Mouse (Mus musculus): ENCODE measurements around the gene Obp1a. TPM values are rescaled to one million over a fixed set of nuclear protein-coding genes. Genes with fewer than 3 reads are reported as not detected.

The Obp1a gene
- not detected in 2 replicates for polyA plus RNA-seq (2016; fragmentation: Nextera tagmentation; extraction: Ambion mirVana)

- H3K4me3 ChIP-seq = no peak within 1 kb of the TSS
- no peaks in the 10 kb centered on the region for H3K36me3 ChIP-seq
- ATAC-seq (ENCODE audit: insufficient number of reproducible peaks, insufficient read depth, low FRiP score, low TSS enrichment) = no peak
- H3K27ac ChIP-seq = no peak within 1 kb of the TSS
- H3K4me1 ChIP-seq = no peaks in the 10 kb centered on the region
- no peaks in the 10 kb centered on the region for H3K9me3 ChIP-seq
- H3K27me3 ChIP-seq = no peaks in the 10 kb centered on the region
- H3K4me2 ChIP-seq (replicated peaks) = no peak within 1 kb of the TSS
- no peak within 1 kb of the TSS for H3K9ac ChIP-seq
Observed at GRCm38 (mm10) chrX:78091274-78091673, at the start of gene Obp1a. TSS of gene Obp1a (minus strand) at chrX:78091374.

- no peaks in the 10 kb centered on the region for H3K9me3 ChIP-seq
- H3K4me2 ChIP-seq (replicated peaks) = no peak within 1 kb of the TSS
- no peak within 1 kb of the TSS for H3K27ac ChIP-seq
- no peak for ATAC-seq (ENCODE audit: insufficient number of reproducible peaks, insufficient read depth, low FRiP score, low TSS enrichment)
- no peaks in the 10 kb centered on the region for H3K36me3 ChIP-seq
- no peak within 1 kb of the TSS for H3K4me3 ChIP-seq
- WGBS = 50% methylated on average over 1 of the region's 1 CpGs
- no peaks in the 10 kb centered on the region for H3K4me1 ChIP-seq
- no peaks in the 10 kb centered on the region for H3K27me3 ChIP-seq
- no peak within 1 kb of the TSS for H3K9ac ChIP-seq
Observed at GRCm38 (mm10) chrX:78125167-78125566, 34.0 kb upstream of the Obp1a start, which contains the start of gene Gm5938. TSS of gene Gm5938 (plus strand) at chrX:78125467.

Other genes starting within 250 kb of the Obp1a start
- gene Pbsn, start 237.8 kb downstream of the Obp1a start, polyA plus RNA-seq (2016; fragmentation: Nextera tagmentation; extraction: Ambion mirVana) = not detected in 2 replicates
- gene Gm14744, start 226.6 kb downstream of the Obp1a start, polyA plus RNA-seq (2016; fragmentation: Nextera tagmentation; extraction: Ambion mirVana) = not detected in 2 replicates
- gene 5430402E10Rik, start 166.3 kb downstream of the Obp1a start, polyA plus RNA-seq (2016; fragmentation: Nextera tagmentation; extraction: Ambion mirVana) = not detected in 2 replicates
- not detected in 2 replicates for gene Gm5938, start 34.1 kb upstream of the Obp1a start, polyA plus RNA-seq (2016; fragmentation: Nextera tagmentation; extraction: Ambion mirVana)
- gene Obp1b, start 95.4 kb upstream of the Obp1a start, polyA plus RNA-seq (2016; fragmentation: Nextera tagmentation; extraction: Ambion mirVana) = not detected in 2 replicates
- not detected in 2 replicates for gene Gm14743, start 154.5 kb upstream of the Obp1a start, polyA plus RNA-seq (2016; fragmentation: Nextera tagmentation; extraction: Ambion mirVana)

Data from embryonic facial prominence, embryonic 12.5 days (tissue).